Mouse (Mus musculus): ENCODE measurements around the gene Emx2. TPM values are rescaled to one million over a fixed set of nuclear protein-coding genes. Genes with fewer than 3 reads are reported as not detected.

Gene Emx2
- polyA plus RNA-seq, 1 experiment: 14.3 TPM

GRCm38 (mm10) chr19:59457011-59457945 is 894 bp upstream of the Emx2 start:
- peak; percentile 75 for DNase-seq
- TF ChIP-seq CTCF (conservative IDR thresholded peaks at IDR 0.05; ENCODE audit: insufficient read depth, insufficient read length, low read depth, low read length) (no peak), POLR2A (IDR thresholded peaks at IDR 0.05; ENCODE audit: low read depth, low read length) (no peak)
- H3K36me3 ChIP-seq (ENCODE audit: control insufficient read depth, insufficient read depth, low read length): no peaks in the 10 kb centered on the region
- H3K4me3 ChIP-seq (ENCODE audit: insufficient read depth, low read depth, low read length): peak overlapping the region; percentile 97
- peaks cover 6% of the 10 kb centered on the region; the same call in 1 of the 2 replicates for H3K4me1 ChIP-seq (ENCODE audit: control insufficient read depth, insufficient read depth, low read length)
- WGBS: 5% methylated on average over 23 of the region's 23 CpGs
- H3K27ac ChIP-seq (ENCODE audit: insufficient read depth, low read depth, low read length): peak overlapping the region; percentile 98
- H3K27me3 ChIP-seq (replicated peaks; ENCODE audit: control insufficient read depth, insufficient read depth, low read length): no peaks in the 10 kb centered on the region

- no peak for TF ChIP-seq POLR2A (IDR thresholded peaks at IDR 0.05; ENCODE audit: low read depth, low read length)
- no peak for TF ChIP-seq CTCF (conservative IDR thresholded peaks at IDR 0.05; ENCODE audit: insufficient read depth, insufficient read length, low read depth, low read length)
- Histone ChIP-seq H3K36me3 (ENCODE audit: control insufficient read depth, insufficient read depth, low read length) (no peaks in the 10 kb centered on the region), H3K4me1 (ENCODE audit: control insufficient read depth, insufficient read depth, low read length) (peaks cover 6% of the 10 kb centered on the region; the same call in 1 of the 2 replicates), H3K27ac (ENCODE audit: insufficient read depth, low read depth, low read length) (peak overlapping the region; percentile 98), H3K4me3 (ENCODE audit: insufficient read depth, low read depth, low read length) (peak overlapping the region; percentile 97), H3K27me3 (replicated peaks; ENCODE audit: control insufficient read depth, insufficient read depth, low read length) (no peaks in the 10 kb centered on the region)
- no peak for DNase-seq
- under 1% methylated on average over 15 of the region's 15 CpGs for WGBS
These were observed 567 bp downstream of the Emx2 start for GRCm38 (mm10) chr19:59458743-59459135.

- Histone ChIP-seq H3K4me1 (ENCODE audit: control insufficient read depth, insufficient read depth, low read length) (peaks cover 6% of the 10 kb centered on the region; the same call in 1 of the 2 replicates), H3K4me3 (ENCODE audit: insufficient read depth, low read depth, low read length) (peak overlapping the region; percentile 97), H3K36me3 (ENCODE audit: control insufficient read depth, insufficient read depth, low read length) (no peaks in the 10 kb centered on the region), H3K27me3 (replicated peaks; ENCODE audit: control insufficient read depth, insufficient read depth, low read length) (no peaks in the 10 kb centered on the region), H3K27ac (ENCODE audit: insufficient read depth, low read depth, low read length) (peak overlapping the region; percentile 98)
- 2% methylated on average over 73 of the region's 75 CpGs for WGBS
- TF ChIP-seq CTCF (conservative IDR thresholded peaks at IDR 0.05; ENCODE audit: insufficient read depth, insufficient read length, low read depth, low read length) (no peak), POLR2A (IDR thresholded peaks at IDR 0.05; ENCODE audit: low read depth, low read length) (no peak)
- peak; percentile 51 for DNase-seq
These were observed 1.1 kb downstream of the Emx2 start for GRCm38 (mm10) chr19:59459158-59459781.

- Histone ChIP-seq H3K27me3 (replicated peaks; ENCODE audit: control insufficient read depth, insufficient read depth, low read length) (no peaks in the 10 kb centered on the region), H3K36me3 (ENCODE audit: control insufficient read depth, insufficient read depth, low read length) (no peaks in the 10 kb centered on the region), H3K27ac (ENCODE audit: insufficient read depth, low read depth, low read length) (peak overlapping the region; percentile 98), H3K4me3 (ENCODE audit: insufficient read depth, low read depth, low read length) (peak overlapping the region; percentile 97), H3K4me1 (ENCODE audit: control insufficient read depth, insufficient read depth, low read length) (peaks cover 6% of the 10 kb centered on the region; the same call in 1 of the 2 replicates)
- peak; percentile 52 for DNase-seq
- 3% methylated on average over 19 of the region's 19 CpGs for WGBS
- TF ChIP-seq POLR2A (IDR thresholded peaks at IDR 0.05; ENCODE audit: low read depth, low read length) (no peak), CTCF (conservative IDR thresholded peaks at IDR 0.05; ENCODE audit: insufficient read depth, insufficient read length, low read depth, low read length) (no peak)
These were observed 1.7 kb downstream of the Emx2 start for GRCm38 (mm10) chr19:59459811-59460241.

- 3% methylated on average over 34 of the region's 34 CpGs for WGBS
- DNase-seq: peak; percentile 32
- peak overlapping the region; percentile 97 for H3K4me3 ChIP-seq (ENCODE audit: insufficient read depth, low read depth, low read length)
- peak overlapping the region; percentile 98 for H3K27ac ChIP-seq (ENCODE audit: insufficient read depth, low read depth, low read length)
- H3K4me1 ChIP-seq (ENCODE audit: control insufficient read depth, insufficient read depth, low read length): peaks cover 3% of the 10 kb centered on the region; the same call in 1 of the 2 replicates
- no peak for TF ChIP-seq POLR2A (IDR thresholded peaks at IDR 0.05; ENCODE audit: low read depth, low read length)
- no peak for TF ChIP-seq CTCF (conservative IDR thresholded peaks at IDR 0.05; ENCODE audit: insufficient read depth, insufficient read length, low read depth, low read length)
- no peaks in the 10 kb centered on the region for H3K27me3 ChIP-seq (replicated peaks; ENCODE audit: control insufficient read depth, insufficient read depth, low read length)
- no peaks in the 10 kb centered on the region for H3K36me3 ChIP-seq (ENCODE audit: control insufficient read depth, insufficient read depth, low read length)
These were observed 2.4 kb downstream of the Emx2 start for GRCm38 (mm10) chr19:59460328-59461115.

GRCm38 (mm10) chr19:59461481-59462421 is 3.6 kb downstream of the Emx2 start:
- H3K27me3 ChIP-seq (replicated peaks; ENCODE audit: control insufficient read depth, insufficient read depth, low read length): no peaks in the 10 kb centered on the region
- H3K4me1 ChIP-seq (ENCODE audit: control insufficient read depth, insufficient read depth, low read length): no peaks in the 10 kb centered on the region; the same call in 1 of the 2 replicates
- no peaks in the 10 kb centered on the region for H3K36me3 ChIP-seq (ENCODE audit: control insufficient read depth, insufficient read depth, low read length)
- H3K4me3 ChIP-seq (ENCODE audit: insufficient read depth, low read depth, low read length): peak overlapping the region; percentile 97
- DNase-seq: peak; percentile 76
- peak overlapping the region; percentile 80 for H3K27ac ChIP-seq (ENCODE audit: insufficient read depth, low read depth, low read length)
- 5% methylated on average over 36 of the region's 36 CpGs for whole genome bisulfite sequencing
- TF ChIP-seq POLR2A (IDR thresholded peaks at IDR 0.05; ENCODE audit: low read depth, low read length) (no peak), CTCF (conservative IDR thresholded peaks at IDR 0.05; ENCODE audit: insufficient read depth, insufficient read length, low read depth, low read length) (no peak)
